Mouse (Mus musculus): ENCODE measurements around the gene Sf3a1. TPM values are rescaled to one million over a fixed set of nuclear protein-coding genes. Genes with fewer than 3 reads are reported as not detected.
"Not testable (repeated sequence)": the region's sequence is repeated elsewhere in the genome, so short reads cannot be mapped to it uniquely, and the experiment has no call there.

Gene Sf3a1
- 52.3 and 59.6 TPM in 2 replicates for polyA plus RNA-seq (2015; fragmentation: Nextera tagmentation; extraction: Ambion mirVana)

DNA sequence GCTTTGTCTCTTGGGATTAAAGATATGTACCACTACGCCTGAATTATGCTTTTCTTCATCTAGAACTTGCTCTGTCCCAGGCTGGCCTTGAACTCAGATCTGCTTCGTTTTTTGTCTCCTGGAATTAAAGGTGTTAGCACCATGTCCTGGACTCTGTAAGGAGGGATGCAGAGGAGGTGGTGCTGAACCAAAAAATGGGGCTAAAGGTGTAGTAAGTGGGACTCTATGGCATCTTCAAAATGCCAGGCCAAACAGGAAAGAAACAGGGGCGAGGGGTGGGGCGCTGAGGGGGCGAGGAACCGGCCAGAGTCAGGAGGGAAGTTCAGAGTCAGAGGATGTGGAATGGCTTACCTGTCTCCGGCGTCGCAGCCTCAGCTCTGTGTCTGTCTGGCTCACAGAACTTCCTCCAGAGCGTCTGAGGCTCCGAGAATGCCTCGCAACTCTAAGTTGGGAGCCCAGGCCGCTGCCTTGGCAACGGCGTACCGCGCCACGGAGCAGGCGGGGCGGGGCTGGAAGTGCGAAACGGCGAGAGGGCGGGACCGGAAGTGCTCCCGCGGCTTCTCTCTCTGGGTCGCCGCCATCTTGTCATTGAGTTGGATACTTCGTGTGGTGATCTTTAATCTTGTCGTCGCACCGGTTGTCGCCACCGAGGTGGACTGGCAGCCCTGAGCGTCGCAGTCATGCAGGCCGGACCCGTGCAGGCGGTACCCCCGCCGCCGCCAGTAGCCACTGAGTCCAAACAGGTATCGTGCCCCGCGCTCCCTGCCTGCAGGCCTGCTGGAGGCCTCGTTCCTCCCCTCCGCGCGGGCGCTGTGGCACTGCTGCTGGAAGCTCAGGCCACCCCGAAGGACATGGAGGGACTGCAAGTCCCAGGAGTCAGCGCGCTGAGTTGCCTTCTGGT lies at the start of gene Sf3a1, which contains the start of gene Ccdc157:
Sf3a1 (plus strand) TSS at position 543 of the 901 bp plus-strand sequence.
Ccdc157 (minus strand) TSS at position 486 of the 901 bp plus-strand sequence.
- H3K4me2 ChIP-seq = peak within 1 kb of the TSS; percentile 99
- 2% methylated on average over 54 of the region's 54 CpGs for WGBS
- peak within 1 kb of the TSS; percentile 88 for H3K9ac ChIP-seq
- no peaks in the 10 kb centered on the region for H3K9me3 ChIP-seq
- no peaks in the 10 kb centered on the region for H3K27me3 ChIP-seq
- peak; percentile 98 for ATAC-seq (ENCODE audit: low read depth)
- peaks cover 38% of the 10 kb centered on the region for H3K36me3 ChIP-seq
- peak within 1 kb of the TSS; percentile 94 for H3K27ac ChIP-seq (replicated peaks)
- H3K4me1 ChIP-seq (replicated peaks) = peaks cover 57% of the 10 kb centered on the region
- H3K4me3 ChIP-seq = peak within 1 kb of the TSS; percentile 92

DNA sequence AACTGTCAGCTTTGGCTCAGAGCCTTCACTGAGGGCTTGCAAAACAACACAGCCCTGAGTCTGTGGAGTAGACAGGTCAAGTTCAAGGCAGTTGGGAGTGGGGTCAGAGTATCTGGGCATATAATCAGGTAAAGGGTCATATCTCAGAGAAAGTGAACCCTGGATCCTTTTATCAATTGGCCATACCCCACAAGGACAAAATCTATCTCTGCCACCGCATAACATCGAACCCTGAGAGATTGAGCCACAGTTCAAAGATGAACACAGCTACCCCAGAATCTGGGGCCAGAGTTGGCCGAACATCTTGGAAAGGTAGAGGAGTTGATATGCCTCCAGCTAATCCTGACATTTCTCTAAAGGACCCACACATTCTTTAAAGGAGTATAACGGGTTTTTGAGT lies 48.1 kb upstream of the Sf3a1 start:
- no peak for ATAC-seq (ENCODE audit: low read depth)

GRCm38 (mm10) chr11:4112861-4113260 lies 47.3 kb upstream of the Sf3a1 start:
- Histone ChIP-seq H3K4me3 (no peak overlapping the region), H3K36me3 (peaks cover 28% of the 10 kb centered on the region; the same call in 1 of the 2 replicates), H3K9ac (no peak overlapping the region), H3K27me3 (peaks cover 13% of the 10 kb centered on the region; the same call in 1 of the 2 replicates), H3K4me2 (no peak overlapping the region), H3K4me1 (replicated peaks) (peaks cover 15% of the 10 kb centered on the region), H3K27ac (replicated peaks) (no peak overlapping the region), H3K9me3 (no peaks in the 10 kb centered on the region)
- no peak for ATAC-seq (ENCODE audit: low read depth)
- WGBS = 85% methylated on average over 6 of the region's 6 CpGs

More for the DNA sequence above, 48.1 kb upstream of the Sf3a1 start:
- H3K4me2 ChIP-seq = no peak overlapping the region
- H3K9ac ChIP-seq = no peak overlapping the region
- no peak overlapping the region for H3K4me3 ChIP-seq
- 0 out of 2 replicates have a peak, but pooled peaks cover 6% of the 10 kb centered on the region for H3K27me3 ChIP-seq
- no peaks in the 10 kb centered on the region for H3K9me3 ChIP-seq
- H3K27ac ChIP-seq (replicated peaks) = no peak overlapping the region
- H3K4me1 ChIP-seq (replicated peaks) = peaks cover 8% of the 10 kb centered on the region
- WGBS = 89% methylated on average over 4 of the region's 4 CpGs
- H3K36me3 ChIP-seq = peaks cover 29% of the 10 kb centered on the region; the same call in 1 of the 2 replicates

DNA sequence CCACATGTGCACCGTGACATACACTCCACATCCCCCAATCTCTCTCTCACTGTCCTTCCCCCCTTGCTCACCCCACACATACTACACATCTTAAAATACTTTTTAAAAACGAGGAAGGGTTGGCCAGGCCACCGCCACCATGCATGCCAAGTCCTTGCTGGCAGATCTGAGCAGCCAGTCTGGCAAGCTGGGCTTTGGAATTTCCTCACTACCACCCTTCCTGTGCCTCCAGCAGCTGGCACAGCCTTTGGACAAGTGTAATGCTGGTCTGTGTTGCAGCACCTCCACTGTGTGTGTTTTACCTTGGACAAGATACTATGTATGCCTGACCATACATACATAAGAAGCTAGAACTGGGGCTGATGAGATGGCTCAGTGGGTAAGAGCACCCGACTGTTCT lies 46.7 kb upstream of the Sf3a1 start:
- no peak overlapping the region for H3K4me3 ChIP-seq
- ATAC-seq (ENCODE audit: low read depth) = no peak
- peaks cover 21% of the 10 kb centered on the region for H3K4me1 ChIP-seq (replicated peaks)
- H3K36me3 ChIP-seq = peaks cover 22% of the 10 kb centered on the region; the same call in 1 of the 2 replicates
- 87% methylated on average over 4 of the region's 4 CpGs for WGBS
- no peaks in the 10 kb centered on the region for H3K9me3 ChIP-seq
- H3K27me3 ChIP-seq = peaks cover 13% of the 10 kb centered on the region; the same call in 1 of the 2 replicates
- H3K27ac ChIP-seq (replicated peaks) = no peak overlapping the region
- H3K9ac ChIP-seq = no peak overlapping the region
- no peak overlapping the region for H3K4me2 ChIP-seq

GRCm38 (mm10) chr11:4113970-4114369 lies 46.2 kb upstream of the Sf3a1 start:
- Histone ChIP-seq H3K36me3 (peaks cover 17% of the 10 kb centered on the region; the same call in 1 of the 2 replicates), H3K27me3 (peaks cover 17% of the 10 kb centered on the region; the same call in 1 of the 2 replicates), H3K9ac (no peak overlapping the region), H3K4me1 (replicated peaks) (peaks cover 25% of the 10 kb centered on the region), H3K4me2 (no peak overlapping the region), H3K27ac (replicated peaks) (no peak overlapping the region), H3K9me3 (no peaks in the 10 kb centered on the region), H3K4me3 (no peak overlapping the region)
- 85% methylated on average over 6 of the region's 6 CpGs for WGBS
- ATAC-seq (ENCODE audit: low read depth) = no peak

- peaks cover 22% of the 10 kb centered on the region for H3K27me3 ChIP-seq
- H3K27ac ChIP-seq (replicated peaks); H3K4me3 ChIP-seq; ATAC-seq (ENCODE audit: low read depth); H3K9me3 ChIP-seq; H3K9ac ChIP-seq; H3K4me2 ChIP-seq: not testable (repeated sequence)
- H3K36me3 ChIP-seq = peaks cover 12% of the 10 kb centered on the region; the same call in 1 of the 2 replicates
- H3K4me1 ChIP-seq (replicated peaks) = peaks cover 27% of the 10 kb centered on the region
- whole genome bisulfite sequencing = 82% methylated on average over 6 of the region's 6 CpGs
These were observed 45.6 kb upstream of the Sf3a1 start for GRCm38 (mm10) chr11:4114541-4114940.

GRCm38 (mm10) chr11:4115407-4115806 lies 44.7 kb upstream of the Sf3a1 start:
- no peak for ATAC-seq (ENCODE audit: low read depth)
- H3K36me3 ChIP-seq = peaks cover 10% of the 10 kb centered on the region; the same call in 1 of the 2 replicates
- peaks cover 27% of the 10 kb centered on the region for H3K4me1 ChIP-seq (replicated peaks)
- no peak overlapping the region for H3K4me3 ChIP-seq
- H3K27ac ChIP-seq (replicated peaks) = no peak overlapping the region
- no peak overlapping the region for H3K9ac ChIP-seq
- H3K27me3 ChIP-seq = peaks cover 31% of the 10 kb centered on the region
- H3K9me3 ChIP-seq = no peaks in the 10 kb centered on the region
- 91% methylated on average over 4 of the region's 4 CpGs for WGBS
- no peak overlapping the region for H3K4me2 ChIP-seq

GRCm38 (mm10) chr11:4116458-4117141 lies 43.5 kb upstream of the Sf3a1 start:
- no peak for ATAC-seq (ENCODE audit: low read depth)
- 56% methylated on average over 11 of the region's 11 CpGs for WGBS
- no peak overlapping the region for H3K27ac ChIP-seq (replicated peaks)
- 0 out of 2 replicates have a peak, but pooled peaks cover under 1% of the 10 kb centered on the region for H3K36me3 ChIP-seq
- no peaks in the 10 kb centered on the region for H3K9me3 ChIP-seq
- H3K4me1 ChIP-seq (replicated peaks) = peaks cover 27% of the 10 kb centered on the region
- no peak overlapping the region for H3K4me2 ChIP-seq
- peak overlapping the region; percentile 18; the same call in 1 of the 2 replicates for H3K9ac ChIP-seq
- no peak overlapping the region for H3K4me3 ChIP-seq
- peaks cover 31% of the 10 kb centered on the region for H3K27me3 ChIP-seq

DNA sequence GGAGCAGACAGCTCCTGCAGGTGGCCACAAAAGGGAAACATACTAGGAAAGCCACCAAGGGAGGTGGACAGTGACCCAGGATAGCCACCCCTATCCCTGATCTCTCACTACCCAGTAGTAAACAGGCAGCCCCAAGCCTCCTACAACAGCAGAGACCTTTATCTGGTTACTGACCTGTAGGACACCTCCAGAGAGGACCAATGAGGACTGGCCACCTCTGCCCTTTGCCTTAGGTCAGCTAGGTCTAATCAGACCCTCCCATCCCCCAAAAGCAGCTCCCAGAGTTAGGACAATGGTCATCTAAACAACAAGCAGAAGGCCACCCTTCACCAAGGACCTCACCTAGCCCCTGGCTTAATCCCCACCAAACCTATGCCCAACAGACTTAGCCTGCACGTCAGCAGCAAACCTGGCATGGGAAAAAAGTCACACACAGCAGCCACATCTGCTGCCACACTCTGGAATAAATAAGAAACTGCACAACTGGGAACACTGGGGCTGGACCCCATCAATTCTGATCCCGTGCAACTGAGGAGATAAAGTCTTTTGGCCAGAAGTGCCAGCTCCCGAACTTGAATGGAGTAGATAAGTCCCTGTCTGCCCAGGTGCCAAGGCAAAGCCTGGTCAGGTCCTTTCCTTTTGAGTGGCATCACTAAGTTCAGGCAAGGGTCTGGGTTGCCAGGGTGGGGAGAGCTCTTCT lies 42.6 kb upstream of the Sf3a1 start:
- Histone ChIP-seq H3K36me3 (no peaks in the 10 kb centered on the region), H3K27ac (replicated peaks) (no peak overlapping the region), H3K4me1 (replicated peaks) (peaks cover 27% of the 10 kb centered on the region), H3K27me3 (peaks cover 31% of the 10 kb centered on the region), H3K9ac (peak overlapping the region; percentile 85), H3K9me3 (no peaks in the 10 kb centered on the region), H3K4me2 (peak overlapping the region; percentile 95), H3K4me3 (peak overlapping the region; percentile 66)
- WGBS = 28% methylated on average over 3 of the region's 3 CpGs
- 0 out of 2 replicates have a peak, but pooled peaks have one; percentile 7 for ATAC-seq (ENCODE audit: low read depth)

DNA sequence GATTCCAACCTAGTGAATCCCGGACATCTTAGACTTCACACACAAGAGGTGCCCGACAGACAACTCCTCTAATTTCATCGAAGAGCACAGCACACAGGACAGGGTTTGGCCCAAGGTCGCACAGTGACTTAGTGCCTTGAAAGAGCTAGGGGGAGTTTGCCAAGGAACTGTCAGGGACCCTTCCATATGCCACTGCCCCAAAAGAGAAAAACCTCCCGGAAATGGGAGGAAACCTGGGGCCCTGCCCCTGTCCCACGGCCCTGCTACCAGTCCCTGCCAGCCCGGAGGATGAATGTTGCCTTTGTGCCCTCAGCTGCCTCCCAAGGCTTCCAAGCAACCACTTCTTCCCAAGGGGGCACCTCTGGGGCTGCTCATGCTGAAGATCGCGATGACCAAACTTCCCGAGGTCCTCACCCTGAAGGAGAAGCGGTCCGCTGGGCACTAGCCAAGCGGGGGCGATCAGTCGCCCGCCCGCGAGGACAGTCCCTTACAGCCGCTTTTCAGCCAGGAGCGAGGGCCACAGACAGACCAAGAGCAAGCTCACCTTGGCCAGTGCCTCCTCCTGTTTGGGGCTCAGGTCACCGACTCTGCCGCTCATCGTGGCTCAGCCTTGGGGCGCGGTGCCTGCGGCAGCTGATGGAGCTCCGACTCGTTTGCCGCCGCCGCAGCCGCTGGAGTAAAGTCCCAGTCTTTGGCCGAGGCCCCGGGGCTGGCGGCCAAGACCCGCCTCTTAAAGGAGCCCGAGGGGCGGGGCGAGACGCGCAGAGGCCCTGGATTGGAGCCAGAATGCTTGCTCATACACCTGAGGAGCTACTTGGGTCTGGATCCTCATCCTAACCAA lies 41.8 kb upstream of the Sf3a1 start:
- peak; percentile 73 for ATAC-seq (ENCODE audit: low read depth)
- WGBS = 3% methylated on average over 41 of the region's 41 CpGs
- Histone ChIP-seq H3K4me3 (peak overlapping the region; percentile 66), H3K4me2 (peak overlapping the region; percentile 95), H3K9me3 (no peaks in the 10 kb centered on the region), H3K36me3 (no peaks in the 10 kb centered on the region), H3K27ac (replicated peaks) (peak overlapping the region; percentile 54; the same call in 1 of the 2 replicates), H3K27me3 (peaks cover 31% of the 10 kb centered on the region), H3K9ac (peak overlapping the region; percentile 85), H3K4me1 (replicated peaks) (peaks cover 27% of the 10 kb centered on the region)

DNA sequence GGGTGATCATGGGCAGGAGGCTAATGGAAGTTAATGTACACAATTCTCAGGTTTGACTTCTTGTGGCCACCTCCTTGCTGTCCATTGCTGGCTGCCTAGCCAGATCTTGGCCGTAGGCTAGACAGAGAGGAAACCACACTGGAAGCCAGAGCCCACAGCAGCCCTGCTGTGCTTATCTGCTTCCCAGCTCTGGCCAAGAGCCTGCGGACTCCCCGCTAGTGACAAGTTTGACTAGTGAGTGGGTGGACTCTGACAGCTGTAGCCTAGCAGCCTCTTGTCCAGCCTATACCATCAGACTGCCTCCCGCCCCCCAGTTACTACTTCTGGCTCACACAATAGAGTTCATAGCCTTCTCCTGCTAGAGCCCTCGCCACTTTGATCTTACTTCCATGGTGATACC lies 40.5 kb upstream of the Sf3a1 start:
- no peak for ATAC-seq (ENCODE audit: low read depth)
- Histone ChIP-seq H3K27ac (replicated peaks) (no peak overlapping the region), H3K9me3 (no peaks in the 10 kb centered on the region), H3K4me1 (replicated peaks) (peaks cover 27% of the 10 kb centered on the region), H3K27me3 (peaks cover 31% of the 10 kb centered on the region), H3K36me3 (no peaks in the 10 kb centered on the region), H3K9ac (no peak overlapping the region), H3K4me3 (no peak overlapping the region), H3K4me2 (no peak overlapping the region)
- 80% methylated on average over 5 of the region's 5 CpGs for WGBS

Measured in neural tube, embryonic 13.5 days (tissue).